Mouse (Mus musculus) cerebellum, adult 2 months (tissue): Measurements from ENCODE around the gene Aldh1a1. TPM values are rescaled to one million over a fixed set of nuclear protein-coding genes. Genes with fewer than 3 reads are reported as not detected.
"Not testable (repeated sequence)": the region's sequence is repeated elsewhere in the genome, so short reads cannot be mapped to it uniquely, and the experiment has no call there.

Experiments
- DNase-seq, 2 experiments: peaks; one replicate each; pipeline ENCODE4 v3.0.0; 2021
- H3K27ac ChIP-seq: fragments of 200-500 bp; 2 replicates; pipeline ENCODE4 v1.5.1; 2012; ENCODE audit warnings: low read length, control low read depth, inconsistent platforms; ENCODE audit not compliant: insufficient read depth
- H3K27me3 ChIP-seq: fragments of 200-500 bp; 2 replicates; pipeline ENCODE4 v1.6.1; 2012; ENCODE audit warnings: inconsistent platforms, mild to moderate bottlenecking, low read length, moderate library complexity; ENCODE audit not compliant: control insufficient read depth, insufficient read depth
- H3K4me1 ChIP-seq: fragments of 200-500 bp; 2 replicates; pipeline ENCODE4 v1.6.1; 2011; ENCODE audit warnings: low read length; ENCODE audit not compliant: control insufficient read depth, insufficient read depth
- H3K4me3 ChIP-seq: fragments of 200-500 bp; replicated peaks from 2 replicates; pipeline ENCODE3; 2011; ENCODE audit warnings: mild to moderate bottlenecking, low read depth, low read length, control low read depth; ENCODE audit not compliant: insufficient read depth
- CTCF ChIP-seq: fragments of 200-500 bp; IDR thresholded peaks from 2 replicates; pipeline ENCODE4 v1.5.1; 2011; ENCODE audit warnings: low read depth, mild to moderate bottlenecking, control low read depth, low read length, moderate library complexity, borderline replicate concordance; ENCODE audit not compliant: insufficient read depth
- POLR2A ChIP-seq: fragments of 200-500 bp; IDR thresholded peaks from 2 replicates; pipeline ENCODE4 v1.6.1; 2011; ENCODE audit warnings: low read length, control low read depth, borderline replicate concordance; ENCODE audit not compliant: insufficient read depth
- WGBS: fragments of 180-500 bp; shearing (Covaris S2); methylation state at CpG from one replicate; pipeline ENCODE4 v1.1.7; 2018; 5-methylcytosine and 5-hydroxymethylcytosine counted together
- polyA plus RNA-seq: library from polyadenylated mRNA; depleted of rRNA; stranded (reverse); fragments of >200 nt; gene quantifications from 2 replicates; pipeline ENCODE4 v1.2.3, GENCODE M21; 2012

The Aldh1a1 gene
- polyA plus RNA-seq, 1 experiment = 274 TPM

GRCm38 (mm10) chr19:20623416-20623815 lies 130.9 kb downstream of the Aldh1a1 start:
- no peak overlapping the region for H3K4me3 ChIP-seq
- 48% methylated on average over 10 of the region's 10 CpGs for WGBS
- H3K4me1 ChIP-seq = no peaks in the 10 kb centered on the region
- TF ChIP-seq CTCF (no peak), POLR2A (no peak)
- no peaks in the 10 kb centered on the region for H3K27me3 ChIP-seq
- H3K27ac ChIP-seq = no peak overlapping the region
- no peak for DNase-seq

- DNase-seq = no peak
- Histone ChIP-seq H3K27me3 (no peaks in the 10 kb centered on the region), H3K4me3 (no peak overlapping the region), H3K4me1 (no peaks in the 10 kb centered on the region), H3K27ac (no peak overlapping the region)
- WGBS = 93% methylated on average over 1 of the region's 1 CpGs
- TF ChIP-seq POLR2A = no peak
- TF ChIP-seq CTCF = no peak
Measured at GRCm38 (mm10) chr19:20631020-20631419, 138.5 kb downstream of the Aldh1a1 start.

- 41% methylated on average over 12 of the region's 12 CpGs for WGBS
- no peak overlapping the region for H3K4me3 ChIP-seq
- H3K27me3 ChIP-seq = no peaks in the 10 kb centered on the region
- H3K27ac ChIP-seq = no peak overlapping the region
- TF ChIP-seq POLR2A (no peak), CTCF (no peak)
- no peak for DNase-seq
- no peaks in the 10 kb centered on the region for H3K4me1 ChIP-seq
Measured at GRCm38 (mm10) chr19:20633876-20634691, 141.6 kb downstream of the Aldh1a1 start.

- Histone ChIP-seq H3K27ac (no peak overlapping the region), H3K27me3 (no peaks in the 10 kb centered on the region), H3K4me1 (no peaks in the 10 kb centered on the region), H3K4me3 (no peak overlapping the region)
- DNase-seq = no peak
- no peak for TF ChIP-seq POLR2A
- TF ChIP-seq CTCF = no peak
- WGBS = 77% methylated on average over 3 of the region's 3 CpGs
Measured at GRCm38 (mm10) chr19:20644346-20644745, 151.8 kb downstream of the Aldh1a1 start.

DNA sequence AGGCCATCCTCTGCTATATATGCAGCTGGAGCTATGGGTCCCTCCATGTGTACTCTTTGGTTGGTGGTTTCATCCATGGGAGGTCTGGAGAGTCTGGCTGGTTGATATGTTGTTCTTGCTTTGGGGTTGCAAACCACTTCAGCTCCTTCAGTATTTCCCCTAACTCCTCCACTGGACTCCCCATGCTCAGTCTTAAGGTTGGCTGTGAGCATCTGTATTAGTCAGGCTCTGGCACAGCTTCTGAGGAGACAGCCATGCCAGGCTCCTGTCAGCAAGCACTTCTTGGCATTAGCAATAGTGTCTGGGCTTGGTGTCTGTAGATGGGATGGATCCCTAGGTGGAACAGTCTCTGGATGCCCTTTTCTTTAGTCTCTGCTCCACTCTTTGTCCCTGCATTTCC lies 155.0 kb downstream of the Aldh1a1 start:
- not testable (repeated sequence) for DNase-seq, H3K27ac ChIP-seq, H3K4me3 ChIP-seq, H3K4me1 ChIP-seq, H3K27me3 ChIP-seq

DNA sequence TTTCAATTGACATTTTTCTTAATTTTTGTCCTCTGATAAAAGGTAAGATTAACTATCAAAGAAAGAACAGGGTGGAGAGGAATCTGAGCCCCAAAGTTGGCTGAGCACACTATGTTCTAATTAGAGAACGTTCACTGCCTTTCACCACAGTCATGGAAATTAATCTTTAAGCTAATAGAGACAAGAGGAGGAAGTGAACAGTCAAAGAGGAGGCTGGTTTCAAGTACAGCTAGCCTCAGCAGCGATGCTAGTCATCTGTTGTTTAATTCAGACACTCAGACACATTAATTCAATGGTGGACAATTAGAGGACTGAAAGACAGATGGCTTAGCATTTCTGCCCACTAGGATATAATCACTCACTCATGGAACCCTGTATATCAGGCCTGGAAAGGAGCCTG lies 157.5 kb downstream of the Aldh1a1 start:
- no peaks in the 10 kb centered on the region for H3K4me1 ChIP-seq
- H3K27ac ChIP-seq = no peak overlapping the region
- no peak overlapping the region for H3K4me3 ChIP-seq
- H3K27me3 ChIP-seq = no peaks in the 10 kb centered on the region
- no peak for DNase-seq
- 6% methylated on average over 2 of the region's 2 CpGs for WGBS
- TF ChIP-seq POLR2A = no peak

- no peak overlapping the region for H3K4me3 ChIP-seq
- TF ChIP-seq CTCF = no peak
- no peak for TF ChIP-seq POLR2A
- WGBS = 89% methylated on average over 1 of the region's 1 CpGs
- H3K27ac ChIP-seq = no peak overlapping the region
- no peaks in the 10 kb centered on the region for H3K4me1 ChIP-seq
- no peak for DNase-seq
- no peaks in the 10 kb centered on the region for H3K27me3 ChIP-seq
Measured at GRCm38 (mm10) chr19:20653082-20653676, 160.7 kb downstream of the Aldh1a1 start.

DNA sequence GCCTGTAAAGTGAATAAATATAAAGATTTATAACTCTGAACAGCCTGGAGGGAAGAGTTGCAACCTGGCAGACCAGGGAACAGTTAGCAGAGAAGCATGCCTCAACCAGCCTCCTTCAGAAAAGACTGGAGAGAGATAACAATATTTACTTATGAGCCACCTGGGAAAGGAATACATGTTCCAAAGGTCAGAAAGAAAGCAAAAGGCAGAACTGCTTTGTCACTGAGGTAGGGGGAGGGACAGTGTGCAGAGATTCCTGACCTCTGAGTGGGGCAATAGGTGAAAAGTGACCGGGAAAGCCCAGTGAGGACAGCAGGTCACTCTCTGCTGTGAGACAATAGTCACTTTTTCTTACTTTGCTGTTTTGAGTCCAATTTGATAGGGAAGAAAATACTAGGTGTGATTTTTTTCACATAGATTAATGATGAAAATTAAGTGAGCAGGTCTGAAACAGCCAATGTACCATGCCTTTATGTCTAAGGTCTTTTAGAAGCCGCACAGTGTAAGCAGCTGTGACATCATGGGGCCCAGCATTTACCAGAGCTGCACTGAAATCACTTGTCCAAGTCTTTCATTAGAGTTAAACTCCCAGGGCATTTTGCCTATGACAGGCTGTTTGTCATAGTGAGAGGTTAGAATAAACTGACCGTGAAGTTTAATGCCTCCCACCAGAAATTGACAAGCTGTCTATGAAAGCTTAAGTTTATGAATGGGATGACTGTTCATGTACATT lies 161.8 kb downstream of the Aldh1a1 start:
- Histone ChIP-seq H3K4me1 (no peaks in the 10 kb centered on the region), H3K4me3 (no peak overlapping the region), H3K27me3 (no peaks in the 10 kb centered on the region), H3K27ac (no peak overlapping the region)
- DNase-seq = no peak
- 52% methylated on average over 3 of the region's 3 CpGs for WGBS
- TF ChIP-seq POLR2A = no peak
